Comparison of ENCODE assay signal across 14 mouse cellular contexts in the genomic region with DNA sequence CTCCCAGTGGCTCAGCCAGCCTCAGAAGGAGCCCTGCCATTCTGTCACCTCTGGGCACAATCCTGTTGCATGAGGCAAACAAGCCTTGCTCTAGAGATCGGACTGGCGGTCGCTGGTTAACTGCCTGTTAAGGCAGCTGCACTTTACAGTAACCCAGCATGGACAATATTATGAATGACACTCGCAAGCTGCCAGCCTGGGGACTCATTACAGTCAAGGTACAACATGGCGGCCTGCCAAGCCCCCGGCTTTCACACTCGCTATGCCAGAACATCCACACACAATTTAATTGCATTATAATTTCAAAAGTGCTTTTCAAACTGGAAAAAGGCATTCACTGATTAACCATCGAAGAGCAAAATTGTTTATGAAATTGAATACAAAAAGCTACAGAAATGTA.
DNase-seq lines count a peak whose midpoint lies in the region; ATAC-seq and TF ChIP-seq lines count a peak whose summit lies in the region.
"Had no signal": no experiment of that assay in that cellular context is flagged by ENCODE, and none has a peak within 500 bp of the region (broad histone marks: within the 10 kb centered on the region; RNA-seq: fewer than 3 reads in every experiment).

No protein-coding gene starts in this region.

- no peaks in the 10 kb centered on the region for H3K36me3 ChIP-seq in hindbrain, embryonic 16.5 days (ENCODE audit: control insufficient read depth, insufficient read depth, low read length)

- WGBS in hindbrain, embryonic 16.5 days: 19% methylated on average over 8 of the region's 8 CpGs

- no peak overlapping the region for H3K4me2 ChIP-seq in hindbrain, embryonic 16.5 days (ENCODE audit: low read length)

- no peak overlapping the region; the same call in 1 of the 2 replicates for H3K27ac ChIP-seq in layer of hippocampus, adult 2 months
- H3K27ac ChIP-seq in hindbrain, embryonic 16.5 days (ENCODE audit: low read depth, low read length): peak overlapping the region; percentile 42; the same call in 1 of the 2 replicates
- H3K27ac ChIP-seq: embryonic facial prominence, embryonic 10.5 days had no signal

- no peak overlapping the region for H3K9ac ChIP-seq in hindbrain, embryonic 16.5 days (ENCODE audit: low read depth, low read length)

- ATAC-seq in hindbrain, embryonic 16.5 days: peak; percentile 24; the same call in 1 of the 2 replicates

- H3K27me3 ChIP-seq in hindbrain, embryonic 16.5 days (replicated peaks; ENCODE audit: control insufficient read depth, insufficient read depth, low read length): no peaks in the 10 kb centered on the region

- peak; percentile 20 for DNase-seq in layer of hippocampus, adult 11-12 months (ENCODE audit: low spot score)
- no peak for DNase-seq in layer of hippocampus, adult 2 months (ENCODE audit: low spot score in 2 of 2)
- DNase-seq in brain, embryonic 14.5 days (ENCODE audit: low read depth): peak; percentile 95
- peak; percentile 73 to 74 for DNase-seq in cerebellum, postnatal 14 days
- no peak for DNase-seq in B cell, adult 2 months
- DNase-seq in embryo, embryonic 9.5 days (ENCODE audit: extremely low spot score): no peak
- DNase-seq in lung, postnatal 25 days (ENCODE audit: low spot score): no peak
- DNase-seq: adrenal gland, postnatal 10 days; layer of hippocampus, adult 9-11 months; liver; lung, postnatal 36 days had no signal

- no peak for TF ChIP-seq POLR2A in brain, embryonic 14.5 days (IDR thresholded peaks at IDR 0.05; ENCODE audit: borderline replicate concordance, extremely low read depth, insufficient read depth, insufficient read length, poor library complexity, severe bottlenecking)

- peaks cover 44% of the 10 kb centered on the region for H3K4me1 ChIP-seq in hindbrain, embryonic 16.5 days (ENCODE audit: control insufficient read depth, insufficient read depth, low read depth, low read length)

- H3K4me3 ChIP-seq in layer of hippocampus, adult 2 months: no peak overlapping the region; the same call in 1 of the 2 replicates
- no peak overlapping the region for H3K4me3 ChIP-seq in hindbrain, embryonic 16.5 days (ENCODE audit: low read length)
- H3K4me3 ChIP-seq: embryonic facial prominence, embryonic 10.5 days had no signal

- TF ChIP-seq CTCF in layer of hippocampus, adult 2 months (conservative IDR thresholded peaks at IDR 0.05): no peak
- TF ChIP-seq CTCF in brain, embryonic 14.5 days (IDR thresholded peaks at IDR 0.05; ENCODE audit: borderline replicate concordance, extremely low read depth, insufficient read depth, insufficient read length): no peak

- H3K9me3 ChIP-seq in hindbrain, embryonic 16.5 days (ENCODE audit: control insufficient read depth, low read length): no peaks in the 10 kb centered on the region
- H3K9me3 ChIP-seq: embryonic facial prominence, embryonic 10.5 days; G1E had no signal

Comparison
In these comparisons a context has a peak if more than half of its experiments do, and no peak if none do; other contexts are left out.
1. DNase-seq: peak in layer of hippocampus, adult 11-12 months (single experiment), brain, embryonic 14.5 days (single experiment) and cerebellum, postnatal 14 days (2 of 2); none in layer of hippocampus, adult 2 months (0 of 2), B cell, adult 2 months (0 of 2), embryo, embryonic 9.5 days (single experiment) and lung, postnatal 25 days (single experiment).